Mouse (Mus musculus) neural tube, embryonic 11.5 days (tissue): ENCODE data around the gene Gdf5. TPM values are rescaled to one million over a fixed set of nuclear protein-coding genes. Genes with fewer than 3 reads are reported as not detected.

Experiments used
- ATAC-seq: fragments of 200-750 bp; cut with Nextera tagmentation; 2 replicates; pipeline ENCODE4 v1.8.0; 2017; ENCODE audit warnings: moderate number of reproducible peaks, mild to moderate bottlenecking, moderate TSS enrichment, moderate library complexity; ENCODE audit not compliant: insufficient read depth, low FRiP score, low TSS enrichment
- DNase-seq: peaks from one replicate; pipeline ENCODE4 v3.0.0-alpha.2; 2015; ENCODE audit warnings: low spot score
- H3K27ac ChIP-seq: fragments of 300-500 bp; sonication (generic); 2 replicates; pipeline ENCODE4 v1.5.1; 2014; ENCODE audit warnings: low read depth, mild to moderate bottlenecking, low read length
- H3K27me3 ChIP-seq: fragments of 300-500 bp; sonication (generic); 2 replicates; pipeline ENCODE4 v1.6.1; 2014; ENCODE audit warnings: mild to moderate bottlenecking, low read length, mixed read lengths; ENCODE audit not compliant: control insufficient read depth, insufficient read depth
- H3K36me3 ChIP-seq: fragments of 300-500 bp; sonication (generic); 2 replicates; pipeline ENCODE4 v1.6.1; 2014; ENCODE audit warnings: mild to moderate bottlenecking, low read length, moderate library complexity, mixed read lengths; ENCODE audit not compliant: control insufficient read depth, insufficient read depth
- H3K4me1 ChIP-seq: fragments of 300-500 bp; sonication (generic); 2 replicates; pipeline ENCODE4 v1.6.1; 2014; ENCODE audit warnings: low read length, mixed read lengths; ENCODE audit not compliant: control insufficient read depth, insufficient read depth
- H3K4me2 ChIP-seq: fragments of 300-500 bp; sonication (generic); 2 replicates; pipeline ENCODE4 v1.6.1; 2014; ENCODE audit warnings: low read depth, mild to moderate bottlenecking, moderate library complexity
- H3K4me3 ChIP-seq: fragments of 300-500 bp; sonication (generic); 2 replicates; pipeline ENCODE4 v1.5.1; 2014; ENCODE audit warnings: low read depth, low read length
- H3K9ac ChIP-seq: fragments of 300-500 bp; sonication (generic); 2 replicates; pipeline ENCODE4 v1.6.1; 2014; ENCODE audit warnings: mild to moderate bottlenecking, low read length
- H3K9me3 ChIP-seq: fragments of 300-500 bp; sonication (generic); 2 replicates; pipeline ENCODE4 v1.6.1; 2016; ENCODE audit warnings: low read length; ENCODE audit not compliant: control insufficient read depth
- WGBS: fragments of 180-500 bp; shearing (Covaris S2); extraction: QIAGEN DNeasy Blood & Tissue Kit; methylation state at CpG from one replicate; pipeline ENCODE4 v1.1.7; 2014; 5-methylcytosine and 5-hydroxymethylcytosine counted together
- polyA plus RNA-seq: library from polyadenylated mRNA; unstranded; fragments of >200 nt; fragmentation: Nextera tagmentation; extraction: Ambion mirVana; gene quantifications from 2 replicates; pipeline ENCODE4 v1.2.1, GENCODE M21; 2014

The Gdf5 gene
- 1.1 and 1.7 TPM in 2 replicates for polyA plus RNA-seq

DNA sequence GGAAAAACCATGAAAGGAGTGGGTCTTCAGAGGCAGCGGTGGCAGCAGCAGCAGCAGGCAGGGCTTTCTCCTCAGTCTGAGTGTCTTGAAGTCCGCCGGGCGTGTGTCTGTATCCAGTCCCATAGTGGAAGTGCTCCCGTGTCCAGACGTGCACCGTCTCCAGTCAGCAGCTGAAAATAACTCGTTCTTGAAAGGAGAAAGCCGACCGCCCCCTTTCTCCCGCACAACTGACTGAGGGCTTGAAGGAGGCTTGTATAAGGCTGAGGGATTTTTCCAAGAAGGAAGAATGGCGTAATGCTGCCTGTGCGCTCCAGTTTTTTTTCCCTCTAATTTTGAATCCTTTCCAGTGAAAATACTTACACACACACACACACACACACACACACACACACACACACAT lies at the start of gene Gdf5:
Gene Gdf5, minus strand, starts transcription at position 244 of the 400 bp plus-strand sequence.
- Histone ChIP-seq H3K9ac (no peak within 1 kb of the TSS), H3K4me3 (no peak within 1 kb of the TSS), H3K9me3 (no peaks in the 10 kb centered on the region), H3K27me3 (no peaks in the 10 kb centered on the region), H3K27ac (no peak within 1 kb of the TSS), H3K4me2 (no peak within 1 kb of the TSS), H3K4me1 (peaks cover 4% of the 10 kb centered on the region; the same call in 1 of the 2 replicates), H3K36me3 (no peaks in the 10 kb centered on the region)
- no peak for ATAC-seq
- DNase-seq: no peak
- WGBS: 66% methylated on average over 13 of the region's 13 CpGs

DNA sequence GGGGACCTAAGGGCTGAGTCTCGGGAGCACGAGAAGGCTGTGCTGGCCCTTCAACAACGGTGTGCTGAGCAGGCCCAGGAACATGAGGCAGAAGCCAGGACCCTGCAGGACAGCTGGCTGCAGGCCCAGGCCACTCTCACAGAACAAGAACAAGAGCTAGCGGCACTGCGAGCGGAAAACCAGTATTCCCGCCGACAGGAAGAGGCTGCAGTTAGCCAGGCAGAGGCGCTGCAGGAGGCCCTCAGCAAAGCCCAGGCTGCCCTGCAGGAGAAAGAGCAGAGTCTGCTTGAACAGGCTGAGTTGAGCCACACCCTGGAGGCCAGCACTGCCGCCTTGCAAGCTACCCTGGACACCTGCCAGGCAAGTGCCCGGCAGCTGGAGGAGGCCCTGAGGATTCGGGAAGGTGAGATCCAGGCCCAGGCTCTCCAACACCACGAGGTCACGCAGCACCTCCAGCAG lies 46.7 kb upstream of the Gdf5 start:
- no peak overlapping the region for H3K4me3 ChIP-seq
- H3K36me3 ChIP-seq: peaks cover 35% of the 10 kb centered on the region
- no peaks in the 10 kb centered on the region for H3K9me3 ChIP-seq
- H3K27ac ChIP-seq: no peak overlapping the region
- DNase-seq: no peak
- H3K4me2 ChIP-seq: no peak overlapping the region
- WGBS: 89% methylated on average over 14 of the region's 14 CpGs
- no peaks in the 10 kb centered on the region for H3K4me1 ChIP-seq
- ATAC-seq: no peak
- no peak overlapping the region for H3K9ac ChIP-seq
- H3K27me3 ChIP-seq: no peaks in the 10 kb centered on the region

GRCm38 (mm10) chr2:155991151-155991550 lies 46.0 kb upstream of the Gdf5 start:
- no peak overlapping the region for H3K9ac ChIP-seq
- H3K9me3 ChIP-seq: no peaks in the 10 kb centered on the region
- ATAC-seq (no peak), DNase-seq (no peak)
- no peak overlapping the region for H3K27ac ChIP-seq
- peaks cover 33% of the 10 kb centered on the region for H3K36me3 ChIP-seq
- H3K4me3 ChIP-seq: no peak overlapping the region
- H3K27me3 ChIP-seq: no peaks in the 10 kb centered on the region
- 95% methylated on average over 10 of the region's 10 CpGs for WGBS
- no peaks in the 10 kb centered on the region for H3K4me1 ChIP-seq
- no peak overlapping the region for H3K4me2 ChIP-seq

DNA sequence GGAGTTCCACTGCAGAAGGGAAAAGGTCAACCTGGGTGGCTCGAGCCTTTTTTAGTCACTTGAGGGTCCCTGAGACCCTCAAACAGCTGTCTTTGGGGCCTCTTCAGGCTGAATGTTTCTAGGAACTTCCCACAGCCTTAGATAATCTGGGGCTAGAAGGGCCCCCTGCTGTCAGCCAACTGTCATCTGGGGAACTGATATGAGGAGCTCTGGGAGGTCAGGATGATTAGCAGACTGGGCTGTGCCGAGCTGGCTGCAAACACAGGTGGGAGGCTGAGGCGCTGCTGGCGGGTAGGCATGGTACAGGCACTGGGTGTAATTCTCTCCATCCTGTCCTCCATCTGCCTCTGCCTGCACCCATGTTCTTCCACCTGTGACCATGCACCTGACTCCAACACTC lies 43.9 kb upstream of the Gdf5 start:
- no peak for ATAC-seq
- no peaks in the 10 kb centered on the region for H3K9me3 ChIP-seq
- no peak overlapping the region for H3K27ac ChIP-seq
- no peak overlapping the region for H3K4me2 ChIP-seq
- WGBS: 90% methylated on average over 4 of the region's 4 CpGs
- peaks cover 37% of the 10 kb centered on the region for H3K36me3 ChIP-seq
- H3K4me1 ChIP-seq: no peaks in the 10 kb centered on the region
- DNase-seq: no peak
- H3K27me3 ChIP-seq: no peaks in the 10 kb centered on the region
- no peak overlapping the region for H3K4me3 ChIP-seq
- H3K9ac ChIP-seq: no peak overlapping the region

- ATAC-seq (no peak), DNase-seq (no peak)
- no peaks in the 10 kb centered on the region for H3K4me1 ChIP-seq
- no peaks in the 10 kb centered on the region for H3K9me3 ChIP-seq
- H3K4me3 ChIP-seq: no peak overlapping the region
- H3K36me3 ChIP-seq: peaks cover 41% of the 10 kb centered on the region
- WGBS: 93% methylated on average over 6 of the region's 6 CpGs
- H3K27ac ChIP-seq: no peak overlapping the region
- H3K4me2 ChIP-seq: no peak overlapping the region
- H3K27me3 ChIP-seq: no peaks in the 10 kb centered on the region
- no peak overlapping the region for H3K9ac ChIP-seq
Measured at GRCm38 (mm10) chr2:155987131-155987530, 42.0 kb upstream of the Gdf5 start.

DNA sequence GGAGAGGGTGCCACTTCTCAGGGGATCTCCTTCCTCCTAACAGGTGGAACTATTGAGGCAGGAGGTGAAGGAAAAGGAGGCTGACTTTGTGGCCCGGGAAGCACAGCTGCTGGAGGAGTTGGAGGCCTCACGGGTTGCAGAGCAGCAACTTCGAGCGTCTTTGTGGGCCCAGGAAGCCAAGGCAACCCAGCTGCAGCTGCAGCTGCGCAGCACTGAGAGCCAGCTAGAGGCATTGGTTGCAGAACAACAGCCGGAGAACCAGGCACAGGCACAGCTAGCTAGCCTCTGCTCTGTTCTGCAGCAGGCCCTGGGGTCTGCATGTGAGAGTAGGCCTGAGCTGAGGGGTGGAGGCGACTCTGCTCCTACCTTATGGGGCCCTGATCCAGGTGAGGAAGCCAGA lies 40.6 kb upstream of the Gdf5 start:
- H3K9ac ChIP-seq: no peak overlapping the region
- no peak for DNase-seq
- no peaks in the 10 kb centered on the region for H3K9me3 ChIP-seq
- H3K4me2 ChIP-seq: no peak overlapping the region
- no peaks in the 10 kb centered on the region for H3K4me1 ChIP-seq
- 89% methylated on average over 7 of the region's 7 CpGs for WGBS
- no peak for ATAC-seq
- H3K4me3 ChIP-seq: no peak overlapping the region
- peaks cover 39% of the 10 kb centered on the region for H3K36me3 ChIP-seq
- no peaks in the 10 kb centered on the region for H3K27me3 ChIP-seq
- no peak overlapping the region for H3K27ac ChIP-seq

DNA sequence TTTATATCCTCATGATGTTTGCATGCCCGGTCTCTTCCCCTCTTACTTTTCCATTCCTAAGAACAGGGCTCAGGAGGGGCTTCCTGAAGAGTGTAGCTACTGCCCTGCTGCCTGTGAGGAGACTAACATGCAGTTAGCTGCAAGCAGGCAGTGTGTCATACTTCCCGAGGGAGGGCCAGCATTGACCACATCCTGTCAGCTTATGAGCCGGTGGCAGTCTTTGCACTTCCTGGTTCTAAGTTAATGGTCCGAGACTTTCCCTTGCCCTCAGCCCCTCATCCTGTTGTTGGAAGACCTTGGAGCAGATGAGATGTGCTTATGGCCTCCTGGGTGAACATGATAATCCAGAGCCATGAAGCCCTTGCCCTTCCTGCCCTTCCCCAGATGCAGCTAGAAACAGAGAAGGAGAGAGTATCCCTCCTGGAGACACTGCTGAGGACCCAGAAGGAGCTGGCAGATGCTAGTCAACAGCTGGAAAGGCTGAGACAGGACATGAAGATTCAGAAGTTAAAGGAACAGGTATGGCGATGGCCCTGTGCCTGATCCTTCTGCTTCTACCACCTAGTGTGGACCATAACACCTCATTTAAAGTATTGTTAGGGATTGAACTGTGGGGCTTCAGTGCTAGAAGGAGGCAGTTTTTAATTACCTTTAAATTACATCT lies 34.3 kb upstream of the Gdf5 start:
- Histone ChIP-seq H3K4me2 (no peak overlapping the region), H3K9ac (no peak overlapping the region), H3K27ac (no peak overlapping the region), H3K36me3 (peaks cover 37% of the 10 kb centered on the region), H3K4me1 (no peaks in the 10 kb centered on the region), H3K4me3 (no peak overlapping the region), H3K27me3 (no peaks in the 10 kb centered on the region), H3K9me3 (no peaks in the 10 kb centered on the region)
- ATAC-seq: no peak
- no peak for DNase-seq
- 80% methylated on average over 5 of the region's 5 CpGs for WGBS

GRCm38 (mm10) chr2:155974087-155974731 lies 29.0 kb upstream of the Gdf5 start:
- no peak overlapping the region for H3K9ac ChIP-seq
- no peaks in the 10 kb centered on the region for H3K9me3 ChIP-seq
- H3K27me3 ChIP-seq: no peaks in the 10 kb centered on the region
- 88% methylated on average over 14 of the region's 14 CpGs for WGBS
- H3K27ac ChIP-seq: no peak overlapping the region
- H3K4me2 ChIP-seq: no peak overlapping the region
- peaks cover 41% of the 10 kb centered on the region for H3K36me3 ChIP-seq
- ATAC-seq (no peak), DNase-seq (no peak)
- no peaks in the 10 kb centered on the region for H3K4me1 ChIP-seq
- H3K4me3 ChIP-seq: no peak overlapping the region

- H3K4me3 ChIP-seq: no peak overlapping the region
- H3K9ac ChIP-seq: no peak overlapping the region
- DNase-seq (no peak), ATAC-seq (no peak)
- H3K9me3 ChIP-seq: no peaks in the 10 kb centered on the region
- no peak overlapping the region for H3K27ac ChIP-seq
- no peaks in the 10 kb centered on the region for H3K27me3 ChIP-seq
- no peaks in the 10 kb centered on the region for H3K4me1 ChIP-seq
- WGBS: 89% methylated on average over 6 of the region's 6 CpGs
- H3K36me3 ChIP-seq: peaks cover 43% of the 10 kb centered on the region
- H3K4me2 ChIP-seq: no peak overlapping the region
Measured at GRCm38 (mm10) chr2:155973348-155973747, 28.2 kb upstream of the Gdf5 start.
